Mouse (Mus musculus) cortical plate, adult 2 months (tissue): ENCODE results near the gene Lhx3. TPM values are rescaled to one million over a fixed set of nuclear protein-coding genes. Genes with fewer than 3 reads are reported as not detected.
A peak's percentile ranks its signal among the peaks of the same experiment; 100 is the strongest.

Experiments
- H3K27ac ChIP-seq: fragments of 200-500 bp; 2 replicates; pipeline ENCODE4 v1.5.1; 2012; ENCODE audit warnings: low read length, control low read depth, inconsistent platforms; ENCODE audit not compliant: insufficient read depth
- H3K4me1 ChIP-seq: fragments of 200-500 bp; 2 replicates; pipeline ENCODE4 v1.6.1; 2011; ENCODE audit warnings: low read length; ENCODE audit not compliant: control insufficient read depth, insufficient read depth
- H3K4me3 ChIP-seq: fragments of 200-500 bp; 2 replicates; pipeline ENCODE4 v1.5.1; 2011; ENCODE audit warnings: mild to moderate bottlenecking, low read length, control low read depth; ENCODE audit not compliant: insufficient read depth
- CTCF ChIP-seq: fragments of 200-500 bp; IDR thresholded peaks from 2 replicates; pipeline ENCODE4 v1.5.1; 2011; ENCODE audit warnings: mild to moderate bottlenecking, control low read depth, low read length; ENCODE audit not compliant: insufficient read depth; ENCODE audit errors: extremely low read depth
- POLR2A ChIP-seq: fragments of 200-500 bp; IDR thresholded peaks from 2 replicates; pipeline ENCODE4 v1.6.1; 2011; ENCODE audit warnings: mild to moderate bottlenecking, low read length, control low read depth; ENCODE audit not compliant: insufficient read depth; ENCODE audit errors: extremely low read depth
- polyA plus RNA-seq: library from polyadenylated mRNA; depleted of rRNA; stranded (reverse); fragments of >200 nt; gene quantifications from 2 replicates; pipeline ENCODE4 v1.2.3, GENCODE M21; 2012

Lhx3 gene
- polyA plus RNA-seq, 1 experiment: not detected

DNA sequence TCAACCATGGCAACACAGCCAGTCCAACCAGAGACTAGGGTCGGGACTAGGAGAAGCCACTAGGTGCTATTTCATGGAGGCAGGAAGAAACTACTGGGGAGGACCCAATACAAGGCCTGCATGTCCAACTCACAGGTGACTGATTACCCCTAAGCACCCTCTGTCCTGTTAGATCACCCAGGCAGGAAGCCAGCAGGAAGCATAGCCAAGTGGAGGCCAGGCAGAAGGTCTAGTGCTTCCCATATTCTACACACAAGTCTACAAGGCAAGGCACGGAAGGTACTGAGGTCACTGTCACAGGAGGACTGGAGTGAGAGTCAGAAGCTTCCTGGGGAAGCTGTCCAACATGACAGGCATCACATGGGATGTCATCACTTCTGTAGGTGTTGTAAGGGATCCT lies 26.7 kb upstream of the Lhx3 start:
- no peak overlapping the region for H3K27ac ChIP-seq
- H3K4me1 ChIP-seq: peaks cover 11% of the 10 kb centered on the region
- no peak overlapping the region for H3K4me3 ChIP-seq
- TF ChIP-seq POLR2A (no peak), CTCF (no peak)

DNA sequence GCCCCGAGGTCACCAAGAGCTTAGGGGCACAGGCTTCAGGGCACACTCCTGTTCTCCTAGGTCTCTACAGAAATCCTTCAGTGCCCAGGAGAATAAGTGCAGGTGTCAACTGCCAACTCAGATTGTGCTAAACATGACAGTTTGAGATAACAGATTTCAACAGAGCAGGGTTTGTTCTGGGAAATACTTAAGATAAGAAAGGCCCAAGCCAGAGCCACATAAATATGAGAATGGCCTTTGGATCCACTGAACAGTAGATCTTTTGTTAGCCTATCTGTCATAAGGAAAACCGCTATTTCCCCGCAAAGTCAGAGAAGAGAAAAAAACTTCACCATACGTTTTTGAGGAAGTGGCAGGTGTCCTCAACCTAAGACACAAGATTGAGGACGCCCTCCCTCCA lies 26.2 kb upstream of the Lhx3 start:
- Histone ChIP-seq H3K4me3 (no peak overlapping the region), H3K4me1 (peaks cover 11% of the 10 kb centered on the region), H3K27ac (no peak overlapping the region)
- TF ChIP-seq POLR2A (no peak), CTCF (no peak)

- TF ChIP-seq POLR2A (no peak), CTCF (no peak)
Observed at GRCm38 (mm10) chr2:26231366-26231765, 23.3 kb upstream of the Lhx3 start.

DNA sequence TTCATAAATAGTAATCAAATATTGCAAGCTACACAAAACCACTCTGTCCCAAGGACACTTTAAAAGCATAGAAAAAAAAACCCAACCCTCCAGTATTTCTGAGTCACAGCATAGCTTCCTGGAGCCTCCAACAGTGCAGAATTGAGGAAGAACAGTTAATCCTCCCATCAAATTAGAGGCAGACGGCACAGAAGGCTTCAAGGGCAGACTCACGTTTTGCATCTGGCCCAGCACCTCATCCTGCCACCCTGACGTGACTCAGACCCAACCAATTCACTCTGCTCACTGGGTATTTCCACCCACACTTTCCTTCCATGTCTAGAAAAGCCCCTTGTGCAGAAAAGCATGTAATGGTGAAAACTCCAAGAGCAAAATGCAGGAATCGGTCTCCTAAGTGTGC lies 22.2 kb upstream of the Lhx3 start:
- Histone ChIP-seq H3K27ac (no peak overlapping the region), H3K4me3 (no peak overlapping the region), H3K4me1 (peaks cover 11% of the 10 kb centered on the region)
- TF ChIP-seq CTCF (no peak), POLR2A (no peak)

More at GRCm38 (mm10) chr2:26231366-26231765, 23.3 kb upstream of the Lhx3 start:
- Histone ChIP-seq H3K4me3 (no peak overlapping the region), H3K27ac (no peak overlapping the region), H3K4me1 (peaks cover 11% of the 10 kb centered on the region)

DNA sequence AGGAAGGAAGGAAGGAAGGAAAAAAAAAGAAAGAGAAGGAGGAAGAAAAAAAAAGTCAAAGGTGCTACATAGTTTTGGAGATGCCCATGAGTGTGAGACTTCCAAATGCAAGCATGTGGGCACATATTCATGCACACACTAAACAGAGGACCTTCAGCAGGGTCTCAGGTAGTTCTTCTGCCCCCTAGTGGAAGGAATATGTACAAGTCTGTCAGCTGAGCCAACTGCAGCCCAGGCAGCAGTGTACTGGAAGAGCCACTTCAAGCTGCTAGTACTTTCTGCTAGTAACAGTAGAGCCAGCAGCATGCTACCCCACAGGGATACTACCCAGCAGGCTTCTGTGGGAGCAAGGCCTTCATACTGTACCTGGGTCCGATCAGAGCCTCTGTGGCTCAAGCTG lies 19.7 kb upstream of the Lhx3 start:
- no peak for TF ChIP-seq POLR2A
- peak; percentile 77 for TF ChIP-seq CTCF
- no peak overlapping the region for H3K27ac ChIP-seq
- peaks cover 6% of the 10 kb centered on the region; the same call in 1 of the 2 replicates for H3K4me1 ChIP-seq
- H3K4me3 ChIP-seq: no peak overlapping the region

DNA sequence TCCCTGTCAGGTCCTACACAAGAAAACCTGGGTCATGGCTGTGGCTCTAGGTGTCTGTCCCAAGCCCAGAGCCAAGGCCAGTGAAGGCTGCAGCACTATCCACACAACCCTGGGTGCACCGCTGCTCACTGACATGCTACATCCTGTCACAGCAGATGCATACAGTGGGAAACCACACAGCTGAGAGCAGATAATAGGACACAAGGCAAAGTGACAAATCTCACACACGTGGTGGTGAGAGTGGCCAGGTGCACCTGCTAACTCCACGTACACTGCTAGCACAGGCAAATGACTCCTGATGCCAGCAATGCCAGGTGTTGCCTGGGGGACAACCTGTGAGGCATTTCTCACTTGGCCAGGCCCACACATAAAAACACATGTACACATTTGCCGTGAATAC lies 17.2 kb upstream of the Lhx3 start:
- Histone ChIP-seq H3K4me3 (no peak overlapping the region), H3K4me1 (0 out of 2 replicates have a peak, but pooled peaks cover under 1% of the 10 kb centered on the region), H3K27ac (no peak overlapping the region)
- TF ChIP-seq CTCF: no peak
- no peak for TF ChIP-seq POLR2A

DNA sequence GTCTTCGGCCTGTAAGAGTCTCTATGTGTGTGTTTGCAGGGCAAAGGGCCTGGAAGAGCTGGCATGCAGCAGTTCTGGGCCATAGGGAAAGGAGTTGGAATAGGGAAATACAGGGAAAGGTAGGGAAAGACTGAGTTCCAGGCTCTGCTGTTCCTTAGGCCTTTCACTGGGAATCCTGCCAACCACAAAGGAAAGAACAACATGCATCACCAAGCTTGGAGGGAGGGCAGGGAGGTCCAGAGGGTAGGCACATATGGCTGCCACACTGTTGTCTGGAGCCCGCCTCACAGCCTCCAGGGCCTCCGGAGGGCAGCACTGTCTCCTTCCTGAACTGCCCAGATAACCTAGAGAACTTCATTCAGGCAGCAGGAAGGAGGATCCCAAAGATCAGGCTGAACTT lies 15.9 kb upstream of the Lhx3 start:
- Histone ChIP-seq H3K4me3 (no peak overlapping the region), H3K4me1 (no peaks in the 10 kb centered on the region), H3K27ac (no peak overlapping the region)
- TF ChIP-seq CTCF: no peak
- no peak for TF ChIP-seq POLR2A

- Histone ChIP-seq H3K4me1 (no peaks in the 10 kb centered on the region), H3K4me3 (no peak overlapping the region), H3K27ac (no peak overlapping the region)
- TF ChIP-seq CTCF (no peak), POLR2A (no peak)
Observed at GRCm38 (mm10) chr2:26214526-26214925, 6.4 kb upstream of the Lhx3 start.

GRCm38 (mm10) chr2:26209566-26209965 lies 1.5 kb upstream of the Lhx3 start:
- no peak overlapping the region for H3K4me3 ChIP-seq
- TF ChIP-seq CTCF: no peak
- TF ChIP-seq POLR2A: no peak
- no peak overlapping the region for H3K27ac ChIP-seq

GRCm38 (mm10) chr2:26207559-26207958 lies 530 bp downstream of the Lhx3 start:
- no peak for TF ChIP-seq POLR2A
- TF ChIP-seq CTCF: no peak
- H3K27ac ChIP-seq: no peak overlapping the region
- no peaks in the 10 kb centered on the region for H3K4me1 ChIP-seq
- H3K4me3 ChIP-seq: no peak overlapping the region

More at GRCm38 (mm10) chr2:26209566-26209965, 1.5 kb upstream of the Lhx3 start:
- no peaks in the 10 kb centered on the region for H3K4me1 ChIP-seq
